ENCODE assay signal across 8 mouse cellular contexts in the genomic region with DNA sequence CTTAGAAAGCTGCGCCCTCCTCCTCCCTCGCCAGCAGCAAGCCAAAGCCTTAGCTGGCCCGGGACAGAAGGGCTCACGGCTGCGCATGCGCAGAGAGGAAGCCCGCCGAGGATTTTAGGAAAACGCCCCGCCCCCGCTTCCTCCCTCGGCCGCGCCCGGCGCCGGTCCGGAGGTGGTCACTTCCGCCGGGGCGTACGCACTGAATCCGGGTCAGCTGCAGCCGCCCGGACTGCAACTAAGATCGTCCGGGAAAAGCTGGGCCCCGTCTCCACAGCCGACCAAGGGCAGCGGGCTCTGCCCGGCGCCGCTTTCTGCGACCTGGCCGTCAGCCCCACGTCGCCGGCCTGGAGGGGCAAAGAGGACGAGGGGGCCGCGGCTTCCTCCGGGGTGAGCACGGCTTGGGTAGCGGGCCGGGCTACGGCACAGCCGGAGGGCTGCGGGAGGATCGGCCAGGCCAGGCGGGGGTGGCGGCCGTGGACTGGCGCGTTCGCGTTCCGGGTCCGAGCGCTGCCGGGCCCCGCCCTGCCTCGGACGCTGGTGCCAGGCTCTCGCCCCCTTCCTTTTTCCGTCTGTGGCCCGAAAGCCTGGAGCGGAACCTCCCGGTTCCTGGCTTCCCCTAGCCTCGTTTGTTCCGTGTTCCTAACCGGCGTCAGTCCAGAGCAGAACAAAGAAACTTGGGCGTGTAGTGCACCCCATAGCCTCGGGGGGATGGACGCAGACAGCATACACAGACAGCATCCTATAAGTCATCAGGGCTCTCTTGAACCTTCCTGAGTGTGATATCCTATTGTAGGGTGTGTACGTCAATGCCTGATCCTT. TPM values are rescaled to one million over a fixed set of nuclear protein-coding genes. Genes with fewer than 3 reads are reported as not detected.
DNase-seq lines count a peak whose midpoint lies in the region; ATAC-seq lines count a peak whose summit lies in the region.

A gene (plus strand): TSS at position 164 of the 819 bp plus-strand sequence.

- peak; percentile 97 to 99 for DNase-seq in adrenal gland, adult (ENCODE audit: inconsistent age in 2 of 2, low spot score in 1 of 2)
- DNase-seq in embryo, embryonic 10.5 days (ENCODE audit: low spot score) = peak; percentile 98
- peak; percentile 97 for DNase-seq in gastrocnemius, postnatal 14 days
- peak; percentile 88 to 97 for DNase-seq in left cerebral cortex, postnatal 10 days (ENCODE audit: extremely low spot score in 1 of 2, low spot score in 2 of 2)
- peak; percentile 94 for DNase-seq in right cerebral cortex, postnatal 25 days
- DNase-seq in urinary bladder, postnatal 4 days (ENCODE audit: low spot score in 2 of 2) = peak; percentile 95 to 98

- ATAC-seq in inflammation-experienced regulatory T-cells, adult 6 months = peak; percentile 80
- peak; percentile 76 for ATAC-seq in megakaryocyte-erythroid progenitor cell, adult 5-6 weeks (replicated peaks; ENCODE audit: low FRiP score, low TSS enrichment, poor library complexity, severe bottlenecking)

- intact Hi-C loops in gastrocnemius, postnatal 14 days (cut with DNase I; ENCODE audit: low total_unique reads) = loop anchor here (5.0 kb wide), 1 partner anchor 42 kb away; no protein-coding TSS in a partner anchor
- intact Hi-C loops in left cerebral cortex, postnatal 10 days (cut with DNase I) = loop anchor here (10.0 kb wide), 2 partner anchors 215 to 365 kb away; no protein-coding TSS in a partner anchor

RNA-seq across cellular contexts. Expression of the gene that starts here (rescaled TPM):
- 10 to 100 TPM; 67.1 to 67.3 TPM for total RNA-seq in gastrocnemius, postnatal 14 days (2021)
- 10 to 100 TPM; 35.8 to 59.1 (median 36.0) TPM for polyA plus RNA-seq in inflammation-experienced regulatory T-cells, adult 6 months (2017; shearing (Covaris generic))
- 10 to 100 TPM; 37.2 to 45.1 TPM for total RNA-seq in left cerebral cortex, postnatal 10 days (2021)
- total RNA-seq in megakaryocyte-erythroid progenitor cell, adult 5-6 weeks (2014; fragmentation: Nextera tagmentation) = 50.1 and 67.6 TPM in 2 replicates
- total RNA-seq in megakaryocyte-erythroid progenitor cell, adult 5-6 weeks (2017) = 125 and 126 TPM in 2 replicates

Comparison
In these comparisons a context has a peak if more than half of its experiments do, and no peak if none do; other contexts are left out.
1. Peak in every context shown above with its lines: DNase-seq and ATAC-seq.